Mouse (Mus musculus) small intestine, adult 2 months (tissue): ENCODE measurements around the gene Prss12.

Source experiments
- CTCF ChIP-seq: fragments of 200-500 bp; IDR thresholded peaks from 2 replicates; pipeline ENCODE4 v1.5.1; 2012; ENCODE audit warnings: low read depth, mild to moderate bottlenecking, control low read depth, inconsistent platforms, low read length, moderate library complexity, mixed read lengths; ENCODE audit not compliant: insufficient replicate concordance, insufficient read length; ENCODE audit errors: extremely low read depth
- POLR2A ChIP-seq: fragments of 200-500 bp; IDR thresholded peaks from 2 replicates; pipeline ENCODE4 v1.6.1; 2012; ENCODE audit warnings: low read depth, mild to moderate bottlenecking, control low read depth, inconsistent platforms, low read length, moderate library complexity

DNA sequence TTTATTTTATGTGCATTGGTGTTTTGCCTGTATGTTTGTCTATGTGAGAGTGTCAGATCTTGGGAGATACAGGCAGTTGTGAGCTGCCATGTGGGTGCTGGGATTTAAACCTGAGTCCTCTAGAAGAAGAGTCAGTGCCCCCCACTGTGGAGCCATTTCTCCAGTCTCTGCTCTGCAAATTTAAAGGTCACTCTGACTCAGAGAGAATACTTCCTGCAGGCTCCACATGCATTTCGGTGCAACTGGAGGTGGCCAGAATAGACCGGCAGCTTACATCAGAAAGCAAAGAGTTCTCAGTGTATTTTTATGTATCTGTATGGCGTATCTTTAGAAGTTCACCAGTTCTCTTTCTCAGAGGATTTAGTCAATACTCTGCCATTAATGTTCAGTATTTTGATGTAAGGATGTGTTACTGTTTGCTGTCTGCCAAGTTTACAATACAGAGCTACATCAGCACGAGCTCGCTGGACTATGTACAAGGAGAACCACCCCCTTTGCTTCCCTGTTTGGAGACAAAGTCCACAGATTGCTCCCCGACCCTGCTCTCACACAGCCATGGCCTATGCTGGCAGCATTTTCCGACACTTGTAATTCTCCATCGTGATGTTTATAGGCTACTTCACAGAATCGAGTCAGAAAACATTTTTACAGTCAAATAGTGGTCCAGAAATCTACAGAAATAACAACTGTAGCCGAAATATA lies 81.2 kb downstream of the Prss12 start:
- TF ChIP-seq CTCF (no peak), POLR2A (no peak)
